ENCODE assay signal across 12 mouse cellular contexts in genomic region chr2:28521571-28522151, GRCm38 (mm10). TPM values are rescaled to one million over a fixed set of nuclear protein-coding genes. Genes with fewer than 3 reads are reported as not detected.
DNase-seq lines count a peak whose midpoint lies in the region; ATAC-seq lines count a peak whose summit lies in the region.
"Had no signal": no experiment of that assay in that cellular context is flagged by ENCODE, and none has a peak within 500 bp of the region (broad histone marks: within the 10 kb centered on the region; RNA-seq: fewer than 3 reads in every experiment).

No protein-coding gene starts in this region.

- peak; percentile 94 for DNase-seq in heart, adult 11 months
- DNase-seq in heart, embryonic 10.5 days (ENCODE audit: low spot score) = no peak
- peak; percentile 72 for DNase-seq in Muller cell, postnatal 12 days (ENCODE audit: inconsistent ontology term)
- DNase-seq in cerebellum, adult 9-10 months = peak; percentile 74
- peak; percentile 71 to 82 for DNase-seq in layer of hippocampus, postnatal 36 days
- DNase-seq in thymus, postnatal 36 days = no peak
- DNase-seq in embryo, embryonic 9.5 days (ENCODE audit: extremely low spot score) = no peak
- DNase-seq: adrenal gland, postnatal 10 days; lung, embryonic 14.5 days had no signal

- no peaks in the 10 kb centered on the region for H3K36me3 ChIP-seq in heart, embryonic 10.5 days
- H3K36me3 ChIP-seq in heart, embryonic 11.5 days (ENCODE audit: control insufficient read depth, insufficient read depth, low read length) = no peaks in the 10 kb centered on the region

- WGBS in heart, embryonic 10.5 days = 75% methylated on average over 6 of the region's 6 CpGs
- WGBS in heart, embryonic 11.5 days (ENCODE audit: insufficient replicate concordance) = 74% methylated on average over 6 of the region's 6 CpGs

- H3K27ac ChIP-seq in heart, embryonic 10.5 days = no peak overlapping the region
- no peak overlapping the region for H3K27ac ChIP-seq in heart, embryonic 11.5 days (ENCODE audit: low read depth, low read length)
- H3K27ac ChIP-seq: neural tube, embryonic 15.5 days had no signal

- ATAC-seq in heart, embryonic 11.5 days (replicated peaks; ENCODE audit: insufficient number of reproducible peaks, low FRiP score, low TSS enrichment) = no peak

- H3K27me3 ChIP-seq in heart, embryonic 10.5 days (ENCODE audit: insufficient read depth, poor library complexity, severe bottlenecking) = no peaks in the 10 kb centered on the region
- no peaks in the 10 kb centered on the region for H3K27me3 ChIP-seq in heart, embryonic 11.5 days (ENCODE audit: control insufficient read depth, insufficient read depth, low read length)
- H3K27me3 ChIP-seq: neural tube, embryonic 15.5 days had no signal

- no peak overlapping the region for H3K4me2 ChIP-seq in heart, embryonic 11.5 days
- H3K4me2 ChIP-seq: lung, embryonic 14.5 days; neural tube, embryonic 15.5 days had no signal

- H3K9me3 ChIP-seq in heart, embryonic 10.5 days = no peaks in the 10 kb centered on the region
- H3K9me3 ChIP-seq in heart, embryonic 11.5 days (replicated peaks; ENCODE audit: control insufficient read depth, low read length) = no peaks in the 10 kb centered on the region
- H3K9me3 ChIP-seq: neural tube, embryonic 15.5 days had no signal

- H3K9ac ChIP-seq in heart, embryonic 11.5 days (ENCODE audit: low read depth, low read length) = no peak overlapping the region
- H3K9ac ChIP-seq: lung, embryonic 14.5 days; neural tube, embryonic 15.5 days had no signal

- H3K4me3 ChIP-seq in heart, embryonic 10.5 days = no peak overlapping the region
- no peak overlapping the region for H3K4me3 ChIP-seq in heart, embryonic 11.5 days (ENCODE audit: low read depth, low read length)
- H3K4me3 ChIP-seq: neural tube, embryonic 15.5 days had no signal

- peaks cover 44% of the 10 kb centered on the region for H3K4me1 ChIP-seq in heart, embryonic 10.5 days
- H3K4me1 ChIP-seq in heart, embryonic 11.5 days (ENCODE audit: control insufficient read depth, insufficient read depth, low read length) = peaks cover 30% of the 10 kb centered on the region

RNA-seq across cellular contexts. Expression of gene Ralgds, which starts 8.7 kb away (rescaled TPM):
- polyA plus RNA-seq in heart, embryonic 10.5 days (2016; fragmentation: Nextera tagmentation; extraction: Ambion mirVana) = 11.6 and 20.5 TPM in 2 replicates
- 100 to 1,000 TPM; 123 to 128 TPM for total RNA-seq in layer of hippocampus, postnatal 36 days (2021)
- 12.2 and 12.5 TPM in 2 replicates for polyA plus RNA-seq in heart, embryonic 11.5 days (2014; fragmentation: Nextera tagmentation; extraction: Ambion mirVana)

RNA-seq across cellular contexts. Expression of gene Gm10134, which starts 15.8 kb away (rescaled TPM):
- polyA plus RNA-seq in heart, embryonic 10.5 days (2016; fragmentation: Nextera tagmentation; extraction: Ambion mirVana) = not detected in 2 replicates
- total RNA-seq in layer of hippocampus, postnatal 36 days (2021) = 1 to 10 TPM in 1 of 2 experiments, not detected in 1; 1.9 TPM
- not detected in 2 replicates for polyA plus RNA-seq in heart, embryonic 11.5 days (2014; fragmentation: Nextera tagmentation; extraction: Ambion mirVana)

RNA-seq across cellular contexts. Expression of gene Gbgt1, which starts 25.0 kb away (rescaled TPM):
- polyA plus RNA-seq in heart, embryonic 10.5 days (2016; fragmentation: Nextera tagmentation; extraction: Ambion mirVana) = 0.13 TPM in 1 of 2 replicates, not detected in the other
- 1 to 10 TPM; 1.2 to 1.8 TPM for total RNA-seq in layer of hippocampus, postnatal 36 days (2021)
- 0.17 and 0.27 TPM in 2 replicates for polyA plus RNA-seq in heart, embryonic 11.5 days (2014; fragmentation: Nextera tagmentation; extraction: Ambion mirVana)
- polyA plus RNA-seq: heart, embryonic 14.5 days had no signal

RNA-seq across cellular contexts. Expression of gene Cel, which starts 41.5 kb away (rescaled TPM):
- polyA plus RNA-seq in heart, embryonic 10.5 days (2016; fragmentation: Nextera tagmentation; extraction: Ambion mirVana) = not detected in 2 replicates
- total RNA-seq in layer of hippocampus, postnatal 36 days (2021) = not detected
- not detected in 2 replicates for polyA plus RNA-seq in heart, embryonic 11.5 days (2014; fragmentation: Nextera tagmentation; extraction: Ambion mirVana)
- polyA plus RNA-seq: heart, embryonic 14.5 days; lung, embryonic 14.5 days had no signal

RNA-seq across cellular contexts. Expression of gene Mrps2, which starts 53.8 kb away (rescaled TPM):
- polyA plus RNA-seq in heart, embryonic 10.5 days (2016; fragmentation: Nextera tagmentation; extraction: Ambion mirVana) = 60.7 and 67.7 TPM in 2 replicates
- 10 to 100 TPM; 34.6 to 36.3 TPM for total RNA-seq in layer of hippocampus, postnatal 36 days (2021)
- 60.6 and 63.9 TPM in 2 replicates for polyA plus RNA-seq in heart, embryonic 11.5 days (2014; fragmentation: Nextera tagmentation; extraction: Ambion mirVana)

Comparison
In these comparisons a context has a peak if more than half of its experiments do, and no peak if none do; other contexts are left out.
1. DNase-seq: peak in heart, adult 11 months (single experiment), Muller cell, postnatal 12 days (single experiment), cerebellum, adult 9-10 months (single experiment) and layer of hippocampus, postnatal 36 days (2 of 2); none in heart, embryonic 10.5 days (single experiment), thymus, postnatal 36 days (0 of 2) and embryo, embryonic 9.5 days (single experiment).